Mouse (Mus musculus): ENCODE data around the gene Ly75.

GRCm38 (mm10) chr2:60409989-60410763 is 27.1 kb upstream of the Ly75 start:
- TF ChIP-seq CTCF (IDR thresholded peaks at IDR 0.05; ENCODE audit: low read depth, low read length) (no peak), POLR2A (IDR thresholded peaks at IDR 0.05; ENCODE audit: borderline replicate concordance, low read depth, low read length) (no peak)
